Mouse (Mus musculus) limb, embryonic 10.5 days (tissue): ENCODE data around the gene Gm37240. TPM values are rescaled to one million over a fixed set of nuclear protein-coding genes. Genes with fewer than 3 reads are reported as not detected.

Experiments used
- DNase-seq: peaks from one replicate; pipeline ENCODE4 v3.0.0-alpha.2; 2017; ENCODE audit warnings: low spot score
- H3K27ac ChIP-seq: fragments of 300-500 bp; sonication (generic); 2 replicates; pipeline ENCODE4 v1.5.1; 2016; ENCODE audit warnings: mild to moderate bottlenecking
- H3K27me3 ChIP-seq: fragments of 300-500 bp; sonication (generic); 2 replicates; pipeline ENCODE4 v1.6.1; 2016; ENCODE audit warnings: low read depth, mild to moderate bottlenecking; ENCODE audit not compliant: poor library complexity, severe bottlenecking
- H3K36me3 ChIP-seq: fragments of 300-500 bp; sonication (generic); 2 replicates; pipeline ENCODE4 v1.6.1; 2016; ENCODE audit warnings: mild to moderate bottlenecking, moderate library complexity
- H3K4me1 ChIP-seq: fragments of 300-500 bp; sonication (generic); 2 replicates; pipeline ENCODE4 v1.6.1; 2016
- H3K4me3 ChIP-seq: fragments of 300-500 bp; sonication (generic); 2 replicates; pipeline ENCODE4 v1.5.1; 2016; ENCODE audit warnings: mild to moderate bottlenecking, moderate library complexity
- H3K9me3 ChIP-seq: fragments of 300-500 bp; sonication (generic); replicated peaks from 2 replicates; pipeline ENCODE4 v1.6.1; 2016; ENCODE audit warnings: mild to moderate bottlenecking
- WGBS: fragments of 180-500 bp; shearing (Covaris S2); methylation state at CpG from one replicate; pipeline ENCODE4 v1.1.7; 2016; 5-methylcytosine and 5-hydroxymethylcytosine counted together
- polyA plus RNA-seq: library from polyadenylated mRNA; unstranded; fragments of >200 nt; fragmentation: Nextera tagmentation; extraction: Ambion mirVana; gene quantifications from 2 replicates; pipeline ENCODE4 v1.2.1, GENCODE M21; 2016

Gene Gm37240
- polyA plus RNA-seq, 1 experiment from 2014 or later = 3.1 TPM

DNA sequence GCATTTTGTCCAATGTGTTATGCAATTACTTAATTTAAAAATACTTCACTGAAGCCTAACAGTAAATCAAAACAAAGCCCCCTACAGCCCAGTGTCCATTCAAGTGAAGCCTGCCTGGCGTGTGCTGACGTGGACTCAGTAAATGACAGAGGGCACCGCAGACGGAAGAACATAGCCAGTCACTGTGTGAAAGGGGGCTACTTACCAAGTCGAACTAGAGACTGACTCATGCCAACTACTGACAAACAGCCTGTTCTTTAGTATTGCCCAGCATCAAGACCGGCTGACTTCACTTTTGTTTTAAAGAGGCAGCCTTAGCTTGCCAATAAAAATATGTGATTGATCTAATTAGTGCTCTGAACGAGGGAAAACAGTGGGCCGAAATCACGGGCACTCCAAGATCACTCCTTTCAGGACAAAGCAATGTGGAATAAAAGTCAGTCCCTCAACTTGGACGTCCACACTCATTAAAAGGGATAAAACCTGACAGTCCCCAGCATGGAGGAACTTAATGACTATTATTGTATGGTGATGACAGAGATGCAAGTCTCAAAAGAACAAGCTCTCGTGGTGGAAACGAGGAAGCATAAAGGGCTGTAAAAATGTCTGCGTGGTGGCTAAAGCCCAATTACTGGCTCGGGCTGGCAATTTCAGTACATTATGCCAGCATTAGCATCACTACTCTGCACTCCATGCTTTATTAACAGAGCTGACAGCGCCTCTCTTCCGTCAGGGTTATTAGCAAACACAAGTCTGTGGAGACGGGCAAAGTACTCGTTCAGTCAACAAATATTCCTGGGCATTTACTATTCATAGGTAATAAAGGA, 123.1 kb downstream of the Gm37240 start:
- peaks cover 18% of the 10 kb centered on the region for H3K4me1 ChIP-seq
- DNase-seq = no peak
- no peak overlapping the region for H3K4me3 ChIP-seq
- H3K27ac ChIP-seq = no peak overlapping the region
- no peaks in the 10 kb centered on the region for H3K9me3 ChIP-seq
- WGBS = 58% methylated on average over 18 of the region's 18 CpGs
- no peaks in the 10 kb centered on the region for H3K27me3 ChIP-seq
- no peaks in the 10 kb centered on the region for H3K36me3 ChIP-seq

GRCm38 (mm10) chr3:85757944-85758343, 129.4 kb downstream of the Gm37240 start:
- Histone ChIP-seq H3K9me3 (no peaks in the 10 kb centered on the region), H3K4me3 (no peak overlapping the region), H3K4me1 (0 out of 2 replicates have a peak, but pooled peaks cover 7% of the 10 kb centered on the region), H3K27ac (no peak overlapping the region), H3K36me3 (no peaks in the 10 kb centered on the region), H3K27me3 (no peaks in the 10 kb centered on the region)
- 54% methylated on average over 2 of the region's 2 CpGs for WGBS
- no peak for DNase-seq

DNA sequence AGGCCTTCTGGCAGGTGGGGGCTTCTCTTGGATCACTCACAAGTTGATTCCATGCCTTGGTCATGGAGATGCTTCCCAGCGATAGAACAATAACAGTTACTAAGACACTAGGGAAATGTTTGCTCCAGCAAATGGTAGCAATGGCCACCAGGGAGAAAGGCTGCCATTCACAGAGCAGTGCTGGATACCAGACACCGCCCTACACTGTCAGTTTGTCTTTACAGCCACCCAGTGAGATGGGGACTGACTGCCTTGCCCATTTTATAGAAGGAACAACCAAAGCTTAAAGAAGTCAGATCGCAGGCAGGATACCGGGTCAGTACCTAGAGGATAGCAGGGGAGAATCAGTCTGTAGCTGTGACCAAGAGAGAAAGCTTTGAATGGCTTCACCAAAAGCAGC, 129.9 kb downstream of the Gm37240 start:
- Histone ChIP-seq H3K9me3 (no peaks in the 10 kb centered on the region), H3K27me3 (no peaks in the 10 kb centered on the region), H3K36me3 (no peaks in the 10 kb centered on the region), H3K4me1 (peaks cover 7% of the 10 kb centered on the region; the same call in 1 of the 2 replicates), H3K27ac (no peak overlapping the region), H3K4me3 (no peak overlapping the region)
- no peak for DNase-seq
- WGBS = 86% methylated on average over 4 of the region's 4 CpGs

GRCm38 (mm10) chr3:85749348-85749747, 138.0 kb downstream of the Gm37240 start:
- WGBS = 55% methylated on average over 4 of the region's 4 CpGs

GRCm38 (mm10) chr3:85748863-85749262, 138.5 kb downstream of the Gm37240 start:
- H3K9me3 ChIP-seq = no peaks in the 10 kb centered on the region
- WGBS = 30% methylated on average over 4 of the region's 4 CpGs

More at GRCm38 (mm10) chr3:85749348-85749747, 138.0 kb downstream of the Gm37240 start:
- Histone ChIP-seq H3K36me3 (no peaks in the 10 kb centered on the region), H3K9me3 (no peaks in the 10 kb centered on the region), H3K27me3 (no peaks in the 10 kb centered on the region), H3K4me1 (peaks cover 17% of the 10 kb centered on the region), H3K4me3 (no peak overlapping the region), H3K27ac (no peak overlapping the region)
- DNase-seq = no peak

DNA sequence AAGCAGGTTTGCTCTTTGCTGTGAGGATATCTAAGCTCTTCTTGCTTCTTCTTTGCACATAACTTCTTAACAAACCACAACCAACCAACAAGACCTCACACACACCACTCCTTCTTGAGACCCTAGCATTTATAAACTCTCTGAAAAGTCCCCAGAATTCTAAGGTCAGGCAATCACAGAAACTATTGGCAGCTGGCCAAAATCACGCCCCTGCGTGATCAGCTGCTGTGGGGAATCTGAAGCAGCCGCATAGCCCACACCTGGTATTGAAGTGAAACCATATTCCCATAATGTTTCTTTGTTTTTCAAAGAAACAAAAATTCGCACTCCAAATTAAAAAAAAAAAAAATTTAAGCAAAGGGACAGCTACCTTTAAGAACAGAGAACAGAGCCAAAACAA, 141.2 kb downstream of the Gm37240 start:
- peaks cover 17% of the 10 kb centered on the region for H3K4me1 ChIP-seq
- no peaks in the 10 kb centered on the region for H3K27me3 ChIP-seq
- DNase-seq = no peak
- no peaks in the 10 kb centered on the region for H3K9me3 ChIP-seq
- no peak overlapping the region for H3K4me3 ChIP-seq
- 81% methylated on average over 4 of the region's 4 CpGs for WGBS
- H3K36me3 ChIP-seq = no peaks in the 10 kb centered on the region
- no peak overlapping the region for H3K27ac ChIP-seq

More at GRCm38 (mm10) chr3:85748863-85749262, 138.5 kb downstream of the Gm37240 start:
- Histone ChIP-seq H3K4me1 (peaks cover 17% of the 10 kb centered on the region), H3K27me3 (no peaks in the 10 kb centered on the region), H3K4me3 (no peak overlapping the region), H3K36me3 (no peaks in the 10 kb centered on the region), H3K27ac (no peak overlapping the region)
- no peak for DNase-seq

DNA sequence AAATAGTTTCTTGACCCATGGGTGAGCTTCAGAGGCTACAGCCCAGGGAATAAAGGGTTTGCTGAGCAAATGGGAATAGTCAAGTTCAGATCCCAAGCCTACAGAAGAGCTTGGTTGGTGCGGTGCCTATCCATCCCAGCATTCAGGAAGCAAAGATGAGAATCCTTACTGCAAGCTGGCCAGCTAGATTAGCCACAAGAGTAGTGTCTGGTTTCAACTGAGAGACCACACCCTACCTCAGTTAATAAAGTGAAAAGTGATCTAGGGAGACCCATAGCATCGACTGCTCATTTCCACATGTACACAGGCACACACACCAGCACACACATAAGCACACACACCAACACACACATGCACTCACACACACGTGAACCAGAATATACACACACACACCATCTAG, 145.6 kb downstream of the Gm37240 start:
- H3K27me3 ChIP-seq = no peaks in the 10 kb centered on the region
- H3K9me3 ChIP-seq = no peaks in the 10 kb centered on the region
- peaks cover 6% of the 10 kb centered on the region; the same call in 1 of the 2 replicates for H3K4me1 ChIP-seq
- H3K36me3 ChIP-seq = no peaks in the 10 kb centered on the region
- WGBS = 84% methylated on average over 3 of the region's 3 CpGs
- no peak overlapping the region for H3K4me3 ChIP-seq
- no peak overlapping the region for H3K27ac ChIP-seq
- no peak for DNase-seq

DNA sequence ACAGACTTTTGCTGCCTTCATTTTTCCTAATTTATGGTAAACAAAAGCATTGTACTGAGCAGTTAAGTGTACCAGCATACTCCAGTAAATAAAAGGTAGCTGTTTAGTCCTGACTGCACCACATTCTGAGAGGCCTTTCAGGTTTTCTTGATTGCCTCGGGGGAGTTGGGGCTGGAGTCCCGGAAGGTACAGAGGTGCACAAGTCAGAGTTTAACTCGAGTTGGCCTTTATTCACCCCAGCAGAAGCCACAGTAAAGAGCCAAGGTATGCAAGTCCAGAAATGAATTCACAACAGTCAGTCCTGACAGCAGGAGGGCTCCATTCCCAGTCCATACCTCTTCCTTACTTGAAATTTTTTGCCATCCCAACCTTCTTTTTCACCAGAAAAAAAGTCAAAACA, 148.7 kb downstream of the Gm37240 start:
- Histone ChIP-seq H3K4me3 (no peak overlapping the region), H3K9me3 (no peaks in the 10 kb centered on the region), H3K27ac (no peak overlapping the region), H3K27me3 (no peaks in the 10 kb centered on the region), H3K4me1 (no peaks in the 10 kb centered on the region), H3K36me3 (no peaks in the 10 kb centered on the region)
- DNase-seq = no peak
- 74% methylated on average over 3 of the region's 3 CpGs for WGBS

- no peaks in the 10 kb centered on the region for H3K9me3 ChIP-seq
- 83% methylated on average over 5 of the region's 5 CpGs for WGBS
Measured at GRCm38 (mm10) chr3:85733939-85734729, 153.2 kb downstream of the Gm37240 start.

GRCm38 (mm10) chr3:85727171-85727570, 160.1 kb downstream of the Gm37240 start:
- 52% methylated on average over 2 of the region's 2 CpGs for WGBS
- Histone ChIP-seq H3K27ac (no peak overlapping the region), H3K9me3 (no peaks in the 10 kb centered on the region), H3K4me1 (no peaks in the 10 kb centered on the region), H3K4me3 (no peak overlapping the region), H3K27me3 (no peaks in the 10 kb centered on the region), H3K36me3 (no peaks in the 10 kb centered on the region)
- DNase-seq = no peak

More at GRCm38 (mm10) chr3:85733939-85734729, 153.2 kb downstream of the Gm37240 start:
- no peak for DNase-seq
- no peaks in the 10 kb centered on the region for H3K4me1 ChIP-seq
- H3K4me3 ChIP-seq = no peak overlapping the region
- H3K36me3 ChIP-seq = no peaks in the 10 kb centered on the region
- H3K27ac ChIP-seq = no peak overlapping the region
- H3K27me3 ChIP-seq = no peaks in the 10 kb centered on the region

- Histone ChIP-seq H3K4me1 (no peaks in the 10 kb centered on the region), H3K27me3 (no peaks in the 10 kb centered on the region), H3K36me3 (no peaks in the 10 kb centered on the region), H3K9me3 (no peaks in the 10 kb centered on the region), H3K4me3 (no peak overlapping the region), H3K27ac (no peak overlapping the region)
- no peak for DNase-seq
- 89% methylated on average over 3 of the region's 3 CpGs for WGBS
Measured at GRCm38 (mm10) chr3:85725971-85726370, 161.3 kb downstream of the Gm37240 start.

DNA sequence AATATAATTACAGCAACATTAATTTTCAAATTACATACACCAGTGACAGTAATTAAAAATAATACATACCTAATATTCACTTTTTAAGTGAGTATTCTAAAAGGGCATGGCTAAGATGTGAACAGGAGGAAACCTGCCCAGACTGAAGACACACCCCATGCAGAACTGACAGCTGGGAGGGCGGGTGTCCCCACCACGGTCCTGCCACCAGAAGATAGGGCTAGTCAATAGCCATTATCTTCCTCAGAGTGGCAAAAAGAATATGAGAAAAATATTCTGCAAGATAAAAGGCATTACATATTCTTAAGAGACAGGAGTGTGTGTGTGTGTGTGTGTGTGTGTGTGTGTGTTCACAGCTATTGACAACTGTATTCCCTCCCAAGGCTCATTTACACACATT, 162.2 kb downstream of the Gm37240 start:
- WGBS = 70% methylated on average over 2 of the region's 2 CpGs
- no peak for DNase-seq
- Histone ChIP-seq H3K4me1 (no peaks in the 10 kb centered on the region), H3K27ac (no peak overlapping the region), H3K9me3 (no peaks in the 10 kb centered on the region), H3K27me3 (no peaks in the 10 kb centered on the region), H3K4me3 (no peak overlapping the region), H3K36me3 (no peaks in the 10 kb centered on the region)

GRCm38 (mm10) chr3:85722581-85722980, 164.7 kb downstream of the Gm37240 start:
- Histone ChIP-seq H3K4me3 (no peak overlapping the region), H3K4me1 (no peaks in the 10 kb centered on the region), H3K27ac (no peak overlapping the region), H3K27me3 (no peaks in the 10 kb centered on the region), H3K9me3 (no peaks in the 10 kb centered on the region), H3K36me3 (no peaks in the 10 kb centered on the region)
- no peak for DNase-seq
- 86% methylated on average over 6 of the region's 6 CpGs for WGBS
